Mouse (Mus musculus): ENCODE results near the gene Prkar1b. TPM values are rescaled to one million over a fixed set of nuclear protein-coding genes. Genes with fewer than 3 reads are reported as not detected.

Gene Prkar1b
- polyA plus RNA-seq, 1 experiment = 0.01 TPM

DNA sequence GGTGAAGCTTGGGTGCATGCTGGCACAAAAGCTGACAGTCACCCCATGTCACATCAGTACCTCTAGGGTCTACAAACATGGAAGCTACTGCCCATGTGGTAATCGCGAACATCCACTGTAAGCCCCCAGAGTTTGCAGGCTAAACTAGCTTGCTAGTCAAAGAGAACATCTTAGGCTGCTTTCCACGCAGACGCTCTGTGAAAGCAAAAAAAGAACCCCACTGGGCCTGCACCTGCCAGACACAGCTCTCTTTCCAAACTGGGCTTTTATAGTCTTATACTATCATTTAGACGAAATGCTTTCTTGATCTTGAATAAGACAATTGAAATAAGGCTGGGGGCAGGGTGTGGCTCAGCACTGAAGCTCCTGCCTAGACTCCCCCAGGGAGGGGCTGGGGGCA lies 88.1 kb downstream of the Prkar1b start:
- H3K27me3 ChIP-seq (ENCODE audit: control insufficient read depth) = no peaks in the 10 kb centered on the region
- no peak overlapping the region for H3K4me3 ChIP-seq (replicated peaks)
- H3K9me3 ChIP-seq (ENCODE audit: control insufficient read depth, low read length) = no peaks in the 10 kb centered on the region
- no peaks in the 10 kb centered on the region for H3K36me3 ChIP-seq (ENCODE audit: control insufficient read depth)
- TF ChIP-seq TAL1 (IDR thresholded peaks at IDR 0.05; ENCODE audit: low read length) = no peak
- TF ChIP-seq GATA1 (IDR thresholded peaks at IDR 0.05; ENCODE audit: low read length) = no peak
- no peaks in the 10 kb centered on the region for H3K4me1 ChIP-seq (ENCODE audit: control insufficient read depth)

DNA sequence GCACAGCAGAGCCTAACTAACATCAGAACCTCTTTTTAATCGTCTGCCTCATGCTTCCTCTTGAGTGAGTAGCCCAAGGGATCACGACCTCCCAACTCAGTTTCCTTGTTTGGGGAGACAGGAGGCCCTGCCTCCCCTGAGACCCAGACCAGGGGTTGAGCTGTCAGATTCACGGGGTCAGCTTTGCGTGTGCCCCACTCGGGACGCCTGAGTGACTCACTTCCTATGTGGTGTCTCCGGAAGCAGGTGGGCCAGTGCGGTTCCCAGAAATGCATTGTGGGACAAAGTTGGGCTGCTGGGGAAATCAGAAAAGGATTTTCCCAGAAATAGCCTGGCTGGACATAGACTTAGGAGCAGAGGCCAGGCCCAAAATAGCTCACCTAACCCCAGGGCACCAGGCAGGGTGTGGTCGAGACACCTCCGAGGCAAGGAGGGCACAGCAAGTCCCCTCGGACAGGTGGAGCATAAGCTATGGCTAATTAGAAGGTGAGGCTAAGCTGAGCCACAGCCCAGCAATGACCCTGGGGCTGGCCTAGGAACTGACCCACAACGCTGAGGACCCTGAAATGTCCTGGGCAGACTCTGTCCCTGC lies 89.2 kb downstream of the Prkar1b start:
- H3K36me3 ChIP-seq (ENCODE audit: control insufficient read depth) = no peaks in the 10 kb centered on the region
- H3K9me3 ChIP-seq (ENCODE audit: control insufficient read depth, low read length) = no peaks in the 10 kb centered on the region
- TF ChIP-seq GATA1 (IDR thresholded peaks at IDR 0.05; ENCODE audit: low read length) (no peak), TAL1 (IDR thresholded peaks at IDR 0.05; ENCODE audit: low read length) (no peak)
- no peak overlapping the region for H3K4me3 ChIP-seq (replicated peaks)
- no peaks in the 10 kb centered on the region for H3K4me1 ChIP-seq (ENCODE audit: control insufficient read depth)
- no peaks in the 10 kb centered on the region for H3K27me3 ChIP-seq (ENCODE audit: control insufficient read depth)

DNA sequence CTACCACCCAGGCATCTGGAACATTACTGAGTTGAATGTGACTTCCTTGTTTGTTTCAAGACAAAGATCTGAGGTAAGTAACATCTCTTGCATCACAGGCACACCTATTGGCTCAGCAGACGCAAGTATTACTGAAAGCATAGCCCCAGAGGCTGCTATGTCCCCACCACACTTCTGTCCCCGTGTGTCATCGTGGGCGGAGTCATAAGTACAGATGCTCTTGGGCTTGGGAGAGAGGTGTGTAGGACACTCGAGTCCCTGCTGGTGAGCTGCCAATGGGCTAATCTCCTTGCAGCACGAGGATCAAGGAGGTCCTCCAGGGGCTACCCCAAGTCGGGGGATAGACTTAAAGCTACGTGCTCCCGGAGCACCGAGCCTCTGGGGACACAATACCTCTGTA lies 96.6 kb downstream of the Prkar1b start:
- TF ChIP-seq TAL1 (IDR thresholded peaks at IDR 0.05; ENCODE audit: low read length) = no peak
- no peak for TF ChIP-seq GATA1 (IDR thresholded peaks at IDR 0.05; ENCODE audit: low read length)
- Histone ChIP-seq H3K9me3 (ENCODE audit: control insufficient read depth, low read length) (no peaks in the 10 kb centered on the region), H3K27me3 (ENCODE audit: control insufficient read depth) (no peaks in the 10 kb centered on the region), H3K4me3 (replicated peaks) (no peak overlapping the region), H3K36me3 (ENCODE audit: control insufficient read depth) (no peaks in the 10 kb centered on the region), H3K4me1 (ENCODE audit: control insufficient read depth) (no peaks in the 10 kb centered on the region)

DNA sequence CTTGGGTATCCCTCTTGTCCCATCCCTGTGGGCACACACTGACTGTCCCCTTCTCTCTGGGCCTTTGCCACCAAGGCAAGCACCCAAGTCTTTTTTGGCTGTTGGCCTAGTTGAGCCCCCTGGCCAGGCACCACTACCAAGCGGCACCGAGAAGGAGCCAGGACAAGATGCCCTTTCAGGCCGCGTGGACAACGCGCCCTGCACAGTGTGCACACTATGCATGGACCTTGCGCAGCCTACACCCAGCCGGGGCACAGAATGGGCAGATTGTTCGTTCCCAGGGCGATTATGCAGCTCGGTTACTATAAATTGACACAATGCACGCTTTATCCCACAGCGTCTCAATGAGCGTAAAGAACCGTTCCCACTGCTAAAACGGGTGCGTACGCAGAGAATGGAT lies 98.5 kb downstream of the Prkar1b start:
- Histone ChIP-seq H3K36me3 (ENCODE audit: control insufficient read depth) (no peaks in the 10 kb centered on the region), H3K4me3 (replicated peaks) (no peak overlapping the region), H3K4me1 (ENCODE audit: control insufficient read depth) (no peaks in the 10 kb centered on the region), H3K9me3 (ENCODE audit: control insufficient read depth, low read length) (no peaks in the 10 kb centered on the region), H3K27me3 (ENCODE audit: control insufficient read depth) (no peaks in the 10 kb centered on the region)
- no peak for TF ChIP-seq GATA1 (IDR thresholded peaks at IDR 0.05; ENCODE audit: low read length)
- no peak for TF ChIP-seq TAL1 (IDR thresholded peaks at IDR 0.05; ENCODE audit: low read length)

DNA sequence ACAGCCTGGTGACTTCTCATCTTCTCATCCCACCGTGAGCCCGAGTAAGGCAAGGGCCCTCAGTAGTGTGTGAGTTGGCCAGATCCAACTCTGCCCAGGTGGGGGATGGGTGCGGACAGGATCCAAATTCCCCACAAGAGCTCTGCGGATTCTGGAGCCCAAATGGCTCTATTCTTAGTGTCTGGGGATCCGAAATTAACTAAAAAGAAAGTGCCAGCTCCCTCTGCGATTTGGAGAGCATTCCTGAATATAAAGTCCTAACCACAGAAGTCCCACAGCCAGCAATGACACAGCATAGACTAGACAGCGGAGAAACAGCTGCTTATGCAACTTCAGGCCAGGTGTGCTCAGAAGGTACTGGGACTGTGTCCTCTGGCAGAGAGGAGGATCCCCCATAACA lies 100.4 kb downstream of the Prkar1b start:
- H3K36me3 ChIP-seq (ENCODE audit: control insufficient read depth) = no peaks in the 10 kb centered on the region
- TF ChIP-seq TAL1 (IDR thresholded peaks at IDR 0.05; ENCODE audit: low read length) (no peak), GATA1 (IDR thresholded peaks at IDR 0.05; ENCODE audit: low read length) (no peak)
- no peaks in the 10 kb centered on the region for H3K27me3 ChIP-seq (ENCODE audit: control insufficient read depth)
- no peak overlapping the region for H3K4me3 ChIP-seq (replicated peaks)
- H3K4me1 ChIP-seq (ENCODE audit: control insufficient read depth) = no peaks in the 10 kb centered on the region
- H3K9me3 ChIP-seq (ENCODE audit: control insufficient read depth, low read length) = no peaks in the 10 kb centered on the region

DNA sequence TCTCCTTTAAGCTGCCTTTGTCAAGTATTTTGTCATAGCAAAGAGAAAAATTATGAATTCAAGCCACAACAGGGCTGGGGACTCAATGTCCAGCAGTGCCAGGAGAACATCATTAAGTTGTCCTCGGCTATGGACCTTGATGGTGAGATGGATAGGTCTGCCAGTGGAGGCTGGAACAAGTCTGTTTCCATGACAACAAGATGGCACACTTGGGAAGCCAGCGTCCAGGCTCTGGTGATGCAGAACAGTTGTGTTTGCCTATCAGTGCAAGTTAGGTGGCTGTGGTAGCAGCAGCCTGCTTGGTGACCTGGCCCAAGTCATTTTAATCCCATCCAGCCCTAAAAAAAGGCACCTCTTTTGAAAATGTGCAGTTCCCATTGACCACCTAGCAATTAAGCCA lies 102.6 kb downstream of the Prkar1b start:
- no peaks in the 10 kb centered on the region for H3K4me1 ChIP-seq (ENCODE audit: control insufficient read depth)
- H3K27me3 ChIP-seq (ENCODE audit: control insufficient read depth) = no peaks in the 10 kb centered on the region
- H3K4me3 ChIP-seq (replicated peaks) = no peak overlapping the region
- H3K9me3 ChIP-seq (ENCODE audit: control insufficient read depth, low read length) = no peaks in the 10 kb centered on the region
- no peaks in the 10 kb centered on the region for H3K36me3 ChIP-seq (ENCODE audit: control insufficient read depth)
- TF ChIP-seq GATA1 (IDR thresholded peaks at IDR 0.05; ENCODE audit: low read length) (no peak), TAL1 (IDR thresholded peaks at IDR 0.05; ENCODE audit: low read length) (no peak)

DNA sequence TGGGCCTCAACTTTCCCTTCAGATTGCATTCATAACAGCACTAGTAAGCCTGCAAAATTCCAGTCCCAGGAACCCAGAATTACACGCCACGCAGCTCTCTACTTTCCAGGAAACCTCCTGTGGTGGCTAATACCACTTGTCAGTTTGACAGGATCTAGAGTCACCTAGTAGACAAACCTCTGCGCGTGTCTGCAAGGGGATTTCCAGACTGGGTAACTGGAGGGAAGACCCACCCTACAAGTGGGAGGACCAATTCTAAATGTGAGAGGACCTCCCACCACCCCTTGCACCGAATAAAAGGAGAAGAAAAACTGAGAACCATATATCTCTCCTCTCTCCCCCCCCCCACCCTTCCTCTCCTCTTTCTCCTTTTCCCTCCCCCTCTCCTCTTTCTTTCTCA lies 103.2 kb downstream of the Prkar1b start:
- Histone ChIP-seq H3K9me3 (ENCODE audit: control insufficient read depth, low read length) (no peaks in the 10 kb centered on the region), H3K36me3 (ENCODE audit: control insufficient read depth) (no peaks in the 10 kb centered on the region), H3K4me3 (replicated peaks) (no peak overlapping the region), H3K4me1 (ENCODE audit: control insufficient read depth) (no peaks in the 10 kb centered on the region), H3K27me3 (ENCODE audit: control insufficient read depth) (no peaks in the 10 kb centered on the region)
- no peak for TF ChIP-seq GATA1 (IDR thresholded peaks at IDR 0.05; ENCODE audit: low read length)
- TF ChIP-seq TAL1 (IDR thresholded peaks at IDR 0.05; ENCODE audit: low read length) = no peak

DNA sequence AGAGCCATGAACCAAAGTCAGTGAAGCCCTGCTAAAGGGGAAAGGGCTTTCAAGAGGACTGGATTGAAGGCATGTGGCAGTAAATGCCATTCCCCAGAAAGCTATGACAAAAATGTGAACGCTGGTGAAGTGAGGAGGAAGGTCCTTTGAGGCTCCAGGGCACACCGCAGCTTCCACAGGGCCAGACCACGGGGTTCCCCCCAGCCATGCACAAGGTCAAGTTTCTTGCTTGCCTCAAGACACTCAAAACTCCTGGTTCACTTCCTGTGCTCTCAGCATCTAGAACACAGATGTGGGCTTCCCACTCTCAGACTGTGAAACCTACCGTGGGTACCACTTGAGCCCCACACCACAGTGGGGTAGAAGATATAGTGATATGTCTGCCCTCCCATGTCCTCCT lies 106.3 kb downstream of the Prkar1b start:
- H3K4me3 ChIP-seq (replicated peaks) = no peak overlapping the region
- no peaks in the 10 kb centered on the region for H3K4me1 ChIP-seq (ENCODE audit: control insufficient read depth)
- TF ChIP-seq TAL1 (IDR thresholded peaks at IDR 0.05; ENCODE audit: low read length) (no peak), GATA1 (IDR thresholded peaks at IDR 0.05; ENCODE audit: low read length) (no peak)
- H3K36me3 ChIP-seq (ENCODE audit: control insufficient read depth) = no peaks in the 10 kb centered on the region
- no peaks in the 10 kb centered on the region for H3K27me3 ChIP-seq (ENCODE audit: control insufficient read depth)
- no peaks in the 10 kb centered on the region for H3K9me3 ChIP-seq (ENCODE audit: control insufficient read depth, low read length)

DNA sequence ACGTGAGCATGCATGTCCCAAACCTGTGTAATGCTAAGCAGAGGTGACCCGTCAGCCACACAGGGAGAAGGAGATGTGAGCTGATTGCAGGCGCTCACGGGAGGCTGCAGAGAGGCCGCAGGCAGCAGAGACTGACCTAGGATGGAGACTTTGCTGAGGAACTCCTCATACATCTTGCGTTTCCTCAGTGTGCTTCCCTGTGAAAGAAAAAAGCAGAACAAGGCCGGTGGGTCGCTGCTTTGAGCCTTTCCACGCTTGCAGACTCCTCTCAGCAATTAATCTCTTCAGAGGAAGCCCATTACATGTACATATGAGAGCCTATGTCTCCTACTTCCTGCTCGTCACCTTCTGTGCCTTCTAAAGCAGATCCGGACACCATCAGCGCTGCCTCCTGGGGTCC lies 107.5 kb downstream of the Prkar1b start:
- Histone ChIP-seq H3K4me1 (ENCODE audit: control insufficient read depth) (no peaks in the 10 kb centered on the region), H3K36me3 (ENCODE audit: control insufficient read depth) (no peaks in the 10 kb centered on the region), H3K4me3 (replicated peaks) (no peak overlapping the region), H3K9me3 (ENCODE audit: control insufficient read depth, low read length) (no peaks in the 10 kb centered on the region), H3K27me3 (ENCODE audit: control insufficient read depth) (no peaks in the 10 kb centered on the region)
- TF ChIP-seq GATA1 (IDR thresholded peaks at IDR 0.05; ENCODE audit: low read length) (no peak), TAL1 (IDR thresholded peaks at IDR 0.05; ENCODE audit: low read length) (0 out of 3 replicates have a peak, but pooled peaks have one; percentile 9)

DNA sequence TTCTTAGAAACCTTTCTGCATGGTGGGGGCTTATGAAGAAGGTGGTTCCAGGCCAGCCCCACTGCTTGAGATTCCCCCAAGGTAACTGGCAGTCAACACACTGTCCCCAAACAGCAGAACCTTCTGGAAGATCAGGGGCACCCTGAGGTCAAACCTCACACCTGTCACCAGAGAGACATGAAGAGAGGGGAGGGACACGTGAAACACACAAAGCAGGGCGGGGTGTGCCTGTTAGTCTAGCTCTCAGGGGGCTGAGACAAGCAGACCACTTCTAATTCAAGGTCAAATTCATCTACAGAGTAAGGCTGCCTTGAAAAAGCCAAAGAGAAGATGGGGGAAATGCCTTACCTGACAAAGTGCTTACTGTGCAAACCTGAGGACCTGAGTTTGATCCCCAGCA lies 114.6 kb downstream of the Prkar1b start:
- Histone ChIP-seq H3K9me3 (ENCODE audit: control insufficient read depth, low read length) (no peaks in the 10 kb centered on the region), H3K4me3 (replicated peaks) (no peak overlapping the region), H3K4me1 (ENCODE audit: control insufficient read depth) (no peaks in the 10 kb centered on the region), H3K36me3 (ENCODE audit: control insufficient read depth) (no peaks in the 10 kb centered on the region), H3K27me3 (ENCODE audit: control insufficient read depth) (no peaks in the 10 kb centered on the region)
- TF ChIP-seq GATA1 (IDR thresholded peaks at IDR 0.05; ENCODE audit: low read length) (no peak), TAL1 (IDR thresholded peaks at IDR 0.05; ENCODE audit: low read length) (no peak)
